20 mouse cellular contexts compared by ENCODE assay signal in the genomic region with DNA sequence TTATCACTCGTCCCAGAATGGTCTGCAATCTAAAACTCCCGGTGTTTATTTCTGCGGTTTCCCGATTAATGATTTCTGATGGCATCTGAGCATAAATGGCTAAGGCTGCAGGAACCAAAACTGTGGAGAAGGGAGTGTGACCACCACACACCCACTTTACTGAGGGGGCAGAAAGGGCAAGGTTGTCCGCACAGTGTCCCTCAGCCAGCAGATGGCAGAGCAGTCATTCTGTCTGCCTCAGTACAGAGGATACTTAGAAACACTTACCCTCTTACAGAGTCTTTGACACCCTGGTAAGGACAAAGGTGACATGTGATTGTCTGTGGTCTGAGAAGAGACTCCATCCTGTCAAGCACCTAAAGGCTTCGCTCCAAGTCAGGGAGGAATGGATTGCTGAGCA. TPM values are rescaled to one million over a fixed set of nuclear protein-coding genes. Genes with fewer than 3 reads are reported as not detected.
DNase-seq lines count a peak whose midpoint lies in the region; ATAC-seq and TF ChIP-seq lines count a peak whose summit lies in the region.
"Had no signal": no experiment of that assay in that cellular context is flagged by ENCODE, and none has a peak within 500 bp of the region (broad histone marks: within the 10 kb centered on the region; RNA-seq: fewer than 3 reads in every experiment).

No protein-coding gene starts in this region.

- ATAC-seq in intestine, postnatal 0 days = no peak
- no peak for ATAC-seq in intestine, embryonic 15.5 days
- no peak for ATAC-seq in midbrain, embryonic 14.5 days (ENCODE audit: low FRiP score, low TSS enrichment)
- ATAC-seq in megakaryocyte-erythroid progenitor cell, adult 5-6 weeks (replicated peaks; ENCODE audit: low FRiP score, low TSS enrichment, poor library complexity, severe bottlenecking) = peak; percentile 61; the same call in 1 of the 2 replicates

- no peaks in the 10 kb centered on the region for H3K36me3 ChIP-seq in intestine, postnatal 0 days (ENCODE audit: control insufficient read depth, insufficient read depth)
- no peaks in the 10 kb centered on the region for H3K36me3 ChIP-seq in intestine, embryonic 15.5 days
- H3K36me3 ChIP-seq in midbrain, embryonic 14.5 days (ENCODE audit: control insufficient read depth, insufficient read depth, low read length) = no peaks in the 10 kb centered on the region
- no peaks in the 10 kb centered on the region for H3K36me3 ChIP-seq in midbrain, embryonic 10.5 days
- H3K36me3 ChIP-seq: embryonic facial prominence, embryonic 10.5 days; G1E; limb, embryonic 10.5 days; lung, embryonic 15.5 days had no signal

- H3K27me3 ChIP-seq in intestine, postnatal 0 days (replicated peaks; ENCODE audit: control insufficient read depth, insufficient read depth, low read length) = no peaks in the 10 kb centered on the region
- H3K27me3 ChIP-seq in intestine, embryonic 15.5 days (replicated peaks) = no peaks in the 10 kb centered on the region
- H3K27me3 ChIP-seq in midbrain, embryonic 14.5 days (ENCODE audit: control insufficient read depth, insufficient read depth, low read length) = no peaks in the 10 kb centered on the region
- peaks cover 40% of the 10 kb centered on the region for H3K27me3 ChIP-seq in midbrain, embryonic 10.5 days (ENCODE audit: low read depth, poor library complexity, severe bottlenecking)
- H3K27me3 ChIP-seq: lung, embryonic 15.5 days had no signal

- H3K9me3 ChIP-seq in intestine, postnatal 0 days (ENCODE audit: control insufficient read depth) = no peaks in the 10 kb centered on the region
- no peaks in the 10 kb centered on the region for H3K9me3 ChIP-seq in intestine, embryonic 15.5 days
- no peaks in the 10 kb centered on the region for H3K9me3 ChIP-seq in midbrain, embryonic 14.5 days (ENCODE audit: control insufficient read depth, low read length)
- no peaks in the 10 kb centered on the region for H3K9me3 ChIP-seq in midbrain, embryonic 10.5 days (replicated peaks)
- H3K9me3 ChIP-seq: embryonic facial prominence, embryonic 10.5 days; G1E; limb, embryonic 10.5 days; lung, embryonic 15.5 days; megakaryocyte, embryonic 14.5 days had no signal

- no peak overlapping the region for H3K4me3 ChIP-seq in intestine, postnatal 0 days (ENCODE audit: low read depth, low read length)
- H3K4me3 ChIP-seq in intestine, embryonic 15.5 days (replicated peaks) = no peak overlapping the region
- no peak overlapping the region for H3K4me3 ChIP-seq in midbrain, embryonic 14.5 days (replicated peaks; ENCODE audit: low read depth, low read length)
- no peak overlapping the region for H3K4me3 ChIP-seq in midbrain, embryonic 10.5 days
- H3K4me3 ChIP-seq: embryonic facial prominence, embryonic 10.5 days; limb, embryonic 10.5 days; lung, embryonic 15.5 days; megakaryocyte, embryonic 14.5 days; myocyte had no signal

- 72% methylated on average over 6 of the region's 6 CpGs for WGBS in intestine, postnatal 0 days
- WGBS in intestine, embryonic 15.5 days = 82% methylated on average over 6 of the region's 6 CpGs
- WGBS in midbrain, embryonic 14.5 days = 86% methylated on average over 6 of the region's 6 CpGs
- WGBS in midbrain, embryonic 10.5 days = 85% methylated on average over 6 of the region's 6 CpGs

- DNase-seq in midbrain, embryonic 14.5 days = peak; percentile 13
- no peak for DNase-seq in midbrain, embryonic 10.5 days (ENCODE audit: low spot score)
- DNase-seq in ES-CJ7 (ENCODE audit: low read depth, low spot score) = peak; percentile 47
- no peak for DNase-seq in right cerebral cortex, adult 2 months (ENCODE audit: low spot score in 2 of 2)
- DNase-seq: adrenal gland, postnatal 25 days; gastrocnemius, postnatal 25 days; layer of hippocampus, adult 9-11 months; right cerebral cortex, postnatal 25 days; thymus, postnatal 14 days had no signal

- H3K4me1 ChIP-seq in intestine, postnatal 0 days (replicated peaks; ENCODE audit: control insufficient read depth, insufficient read depth, low read length) = no peaks in the 10 kb centered on the region
- H3K4me1 ChIP-seq in intestine, embryonic 15.5 days (replicated peaks) = no peaks in the 10 kb centered on the region
- H3K4me1 ChIP-seq in midbrain, embryonic 14.5 days (ENCODE audit: control insufficient read depth, insufficient read depth, low read length) = no peaks in the 10 kb centered on the region
- H3K4me1 ChIP-seq in midbrain, embryonic 10.5 days = no peaks in the 10 kb centered on the region
- H3K4me1 ChIP-seq: embryonic facial prominence, embryonic 10.5 days; limb, embryonic 10.5 days; lung, embryonic 15.5 days; megakaryocyte, embryonic 14.5 days had no signal

- peak; percentile 64 for TF ChIP-seq CTCF in intestine, postnatal 0 days (IDR thresholded peaks at IDR 0.05; ENCODE audit: low read depth)

- H3K9ac ChIP-seq in intestine, postnatal 0 days (ENCODE audit: low read depth, low read length) = no peak overlapping the region
- no peak overlapping the region for H3K9ac ChIP-seq in intestine, embryonic 15.5 days
- H3K9ac ChIP-seq in midbrain, embryonic 14.5 days (replicated peaks; ENCODE audit: low read length) = no peak overlapping the region
- H3K9ac ChIP-seq: lung, embryonic 15.5 days had no signal

- H3K4me2 ChIP-seq in intestine, postnatal 0 days (replicated peaks; ENCODE audit: low read depth) = no peak overlapping the region
- H3K4me2 ChIP-seq in intestine, embryonic 15.5 days (replicated peaks) = no peak overlapping the region
- no peak overlapping the region for H3K4me2 ChIP-seq in midbrain, embryonic 14.5 days (ENCODE audit: low read length)
- H3K4me2 ChIP-seq: lung, embryonic 15.5 days had no signal

- H3K27ac ChIP-seq in intestine, postnatal 0 days (ENCODE audit: low read depth, low read length) = no peak overlapping the region
- H3K27ac ChIP-seq in intestine, embryonic 15.5 days = no peak overlapping the region
- H3K27ac ChIP-seq in midbrain, embryonic 14.5 days (replicated peaks; ENCODE audit: low read depth, low read length) = no peak overlapping the region
- no peak overlapping the region for H3K27ac ChIP-seq in midbrain, embryonic 10.5 days (replicated peaks)
- H3K27ac ChIP-seq: embryonic facial prominence, embryonic 10.5 days; limb, embryonic 10.5 days; lung, embryonic 15.5 days had no signal

RNA-seq across cellular contexts. Expression of gene Gsx1, which starts 23.4 kb away (rescaled TPM):
- not detected in 2 replicates for polyA plus RNA-seq in intestine, postnatal 0 days (2015; fragmentation: Nextera tagmentation; extraction: Ambion mirVana)
- polyA plus RNA-seq in intestine, embryonic 15.5 days (2015; fragmentation: Nextera tagmentation; extraction: Ambion mirVana) = not detected in 2 replicates
- 5.7 and 8.6 TPM in 2 replicates for polyA plus RNA-seq in midbrain, embryonic 14.5 days (2014; fragmentation: Nextera tagmentation; extraction: Ambion mirVana)
- polyA plus RNA-seq in midbrain, embryonic 10.5 days (2016; fragmentation: Nextera tagmentation; extraction: Ambion mirVana) = 7.0 and 11.1 TPM in 2 replicates
- total RNA-seq in megakaryocyte-erythroid progenitor cell, adult 5-6 weeks (2014; fragmentation: Nextera tagmentation) = not detected in 2 replicates
- not detected in 2 replicates for total RNA-seq in megakaryocyte-erythroid progenitor cell, adult 5-6 weeks (2017)
- total RNA-seq: adrenal gland, postnatal 25 days; G1E; gastrocnemius, postnatal 25 days had no signal
- polyA plus RNA-seq: G1E; heart, embryonic 16.5 days; kidney, embryonic 16.5 days; limb, embryonic 10.5 days; lung, embryonic 15.5 days; myocyte had no signal

Comparison
In these comparisons a context has a peak if more than half of its experiments do, and no peak if none do; other contexts are left out.
1. DNase-seq: peak in midbrain, embryonic 14.5 days (single experiment) and ES-CJ7 (single experiment); none in midbrain, embryonic 10.5 days (single experiment) and right cerebral cortex, adult 2 months (0 of 2).